Mouse (Mus musculus): ENCODE measurements at regions not wholly inside any gene's neighbourhood (a gene's known extent, or its start where the extent isn't known, plus 50 kb on each side); places are given as distances from the start of the nearest gene placed in this dataset.
"Not testable (repeated sequence)": the region's sequence is repeated elsewhere in the genome, so short reads cannot be mapped to it uniquely, and the experiment has no call there.

- Histone ChIP-seq H3K4me3 (no peak overlapping the region), H3ac (ENCODE audit: control insufficient read depth, insufficient read length) (no peak overlapping the region), H3K79me2 (ENCODE audit: control insufficient read depth, insufficient read depth) (no peaks in the 10 kb centered on the region), H3K27me3 (ENCODE audit: control insufficient read depth, insufficient read depth, insufficient read length) (no peaks in the 10 kb centered on the region), H3K4me2 (ENCODE audit: low read depth) (no peak overlapping the region), H3K36me3 (ENCODE audit: control insufficient read depth, insufficient read depth) (no peaks in the 10 kb centered on the region)
- TF ChIP-seq REST (IDR thresholded peaks at IDR 0.05; ENCODE audit: insufficient read depth, insufficient read length), result no peak
- no peak for TF ChIP-seq SRF (IDR thresholded peaks at IDR 0.05; ENCODE audit: control insufficient read depth, insufficient read length, low read depth)
- no peak for TF ChIP-seq TCF3 (IDR thresholded peaks at IDR 0.05; ENCODE audit: insufficient read length, low read depth)
- TF ChIP-seq TCF12 (IDR thresholded peaks at IDR 0.05; ENCODE audit: insufficient read depth, poor library complexity, severe bottlenecking), result no peak
- no peak for TF ChIP-seq POLR2AphosphoS2 (IDR thresholded peaks at IDR 0.05; ENCODE audit: insufficient read length, low read depth)
Observed at GRCm38 (mm10) chr2:53605829-53606228, 414.3 kb downstream of the Arl6ip6 start.

- TF ChIP-seq E2F4 (IDR thresholded peaks at IDR 0.05; ENCODE audit: insufficient read depth), result no peak
- TF ChIP-seq CEBPB (IDR thresholded peaks at IDR 0.05; ENCODE audit: insufficient read depth, poor library complexity, severe bottlenecking), result no peak
- no peak for TF ChIP-seq REST (IDR thresholded peaks at IDR 0.05; ENCODE audit: insufficient read depth, insufficient read length)
- no peak for TF ChIP-seq TCF12 (IDR thresholded peaks at IDR 0.05; ENCODE audit: insufficient read depth, poor library complexity, severe bottlenecking)
- TF ChIP-seq TCF3 (IDR thresholded peaks at IDR 0.05; ENCODE audit: insufficient read length, low read depth), result no peak
- no peak for TF ChIP-seq SRF (IDR thresholded peaks at IDR 0.05; ENCODE audit: control insufficient read depth, insufficient read length, low read depth)
- TF ChIP-seq POLR2AphosphoS2 (IDR thresholded peaks at IDR 0.05; ENCODE audit: insufficient read length, low read depth), result no peak
- TF ChIP-seq MYOD1 (IDR thresholded peaks at IDR 0.05; ENCODE audit: control insufficient read depth in 1 of 3, insufficient read length in 2 of 3, low read depth in 2 of 3), result no peak
- no peak for TF ChIP-seq MYOG (IDR thresholded peaks at IDR 0.05; ENCODE audit: control insufficient read depth in 1 of 3, insufficient read depth in 1 of 3, insufficient read length in 2 of 3, low read depth in 2 of 3)
- TF ChIP-seq POLR2A (IDR thresholded peaks at IDR 0.05; ENCODE audit: insufficient read length, low read depth), result no peak
- no peak for TF ChIP-seq MAX (IDR thresholded peaks at IDR 0.05; ENCODE audit: low read depth)
- no peak for TF ChIP-seq USF1 (IDR thresholded peaks at IDR 0.05; ENCODE audit: low read depth)
- Histone ChIP-seq H3K4me3 (no peak overlapping the region), H3K36me3 (ENCODE audit: control insufficient read depth, insufficient read depth) (no peaks in the 10 kb centered on the region), H3K27me3 (ENCODE audit: control insufficient read depth, insufficient read depth, insufficient read length) (no peaks in the 10 kb centered on the region), H3K4me2 (ENCODE audit: low read depth) (no peak overlapping the region), H3ac (ENCODE audit: control insufficient read depth, insufficient read length) (no peak overlapping the region), H3K79me2 (ENCODE audit: control insufficient read depth, insufficient read depth) (no peaks in the 10 kb centered on the region)
Observed at GRCm38 (mm10) chr2:53619681-53620080, 428.2 kb downstream of the Arl6ip6 start.

GRCm38 (mm10) chr2:53632816-53633474 lies 441.4 kb downstream of the Arl6ip6 start:
- H3K4me2 ChIP-seq (ENCODE audit: low read depth); H3ac ChIP-seq (ENCODE audit: control insufficient read depth, insufficient read length); H3K27me3 ChIP-seq (ENCODE audit: control insufficient read depth, insufficient read depth, insufficient read length): not testable (repeated sequence)

GRCm38 (mm10) chr2:53668599-53669372 lies 416.6 kb downstream of the Rprm start:
- Histone ChIP-seq H3K4me3 (no peak overlapping the region), H3K79me2 (ENCODE audit: control insufficient read depth, insufficient read depth) (no peaks in the 10 kb centered on the region), H3K27me3 (ENCODE audit: control insufficient read depth, insufficient read depth, insufficient read length) (no peaks in the 10 kb centered on the region), H3K36me3 (ENCODE audit: control insufficient read depth, insufficient read depth) (no peaks in the 10 kb centered on the region), H3ac (ENCODE audit: control insufficient read depth, insufficient read length) (no peak overlapping the region), H3K4me2 (ENCODE audit: low read depth) (no peak overlapping the region)
- TF ChIP-seq POLR2AphosphoS2 (IDR thresholded peaks at IDR 0.05; ENCODE audit: insufficient read length, low read depth) (no peak), TCF12 (IDR thresholded peaks at IDR 0.05; ENCODE audit: insufficient read depth, poor library complexity, severe bottlenecking) (no peak), CEBPB (IDR thresholded peaks at IDR 0.05; ENCODE audit: insufficient read depth, poor library complexity, severe bottlenecking) (no peak)

More at GRCm38 (mm10) chr2:53632816-53633474, 441.4 kb downstream of the Arl6ip6 start:
- H3K36me3 ChIP-seq (ENCODE audit: control insufficient read depth, insufficient read depth); H3K79me2 ChIP-seq (ENCODE audit: control insufficient read depth, insufficient read depth); H3K4me3 ChIP-seq: not testable (repeated sequence)

GRCm38 (mm10) chr2:53680350-53681011 lies 404.9 kb downstream of the Rprm start:
- Histone ChIP-seq H3K36me3 (ENCODE audit: control insufficient read depth, insufficient read depth) (no peaks in the 10 kb centered on the region), H3K4me3 (no peak overlapping the region), H3K79me2 (ENCODE audit: control insufficient read depth, insufficient read depth) (no peaks in the 10 kb centered on the region), H3K27me3 (ENCODE audit: control insufficient read depth, insufficient read depth, insufficient read length) (no peaks in the 10 kb centered on the region), H3ac (ENCODE audit: control insufficient read depth, insufficient read length) (no peak overlapping the region), H3K4me2 (ENCODE audit: low read depth) (no peak overlapping the region)
- no peak for TF ChIP-seq POLR2A (IDR thresholded peaks at IDR 0.05; ENCODE audit: insufficient read length, low read depth)
- no peak for TF ChIP-seq POLR2AphosphoS2 (IDR thresholded peaks at IDR 0.05; ENCODE audit: insufficient read length, low read depth)
- no peak for TF ChIP-seq TCF12 (IDR thresholded peaks at IDR 0.05; ENCODE audit: insufficient read depth, poor library complexity, severe bottlenecking)
- no peak for TF ChIP-seq MYOD1 (IDR thresholded peaks at IDR 0.05; ENCODE audit: control insufficient read depth in 1 of 3, insufficient read length in 2 of 3, low read depth in 2 of 3)
- TF ChIP-seq CEBPB (IDR thresholded peaks at IDR 0.05; ENCODE audit: insufficient read depth, poor library complexity, severe bottlenecking), result no peak
- TF ChIP-seq MYOG (IDR thresholded peaks at IDR 0.05; ENCODE audit: control insufficient read depth in 1 of 3, insufficient read depth in 1 of 3, insufficient read length in 2 of 3, low read depth in 2 of 3), result no peak
- no peak for TF ChIP-seq USF1 (IDR thresholded peaks at IDR 0.05; ENCODE audit: low read depth)
- no peak for TF ChIP-seq MAX (IDR thresholded peaks at IDR 0.05; ENCODE audit: low read depth)
- TF ChIP-seq E2F4 (IDR thresholded peaks at IDR 0.05; ENCODE audit: insufficient read depth), result no peak
- TF ChIP-seq REST (IDR thresholded peaks at IDR 0.05; ENCODE audit: insufficient read depth, insufficient read length), result no peak
- no peak for TF ChIP-seq TCF3 (IDR thresholded peaks at IDR 0.05; ENCODE audit: insufficient read length, low read depth)
- no peak for TF ChIP-seq SRF (IDR thresholded peaks at IDR 0.05; ENCODE audit: control insufficient read depth, insufficient read length, low read depth)
